9 mouse cellular contexts compared by ENCODE assay signal in the genomic region with DNA sequence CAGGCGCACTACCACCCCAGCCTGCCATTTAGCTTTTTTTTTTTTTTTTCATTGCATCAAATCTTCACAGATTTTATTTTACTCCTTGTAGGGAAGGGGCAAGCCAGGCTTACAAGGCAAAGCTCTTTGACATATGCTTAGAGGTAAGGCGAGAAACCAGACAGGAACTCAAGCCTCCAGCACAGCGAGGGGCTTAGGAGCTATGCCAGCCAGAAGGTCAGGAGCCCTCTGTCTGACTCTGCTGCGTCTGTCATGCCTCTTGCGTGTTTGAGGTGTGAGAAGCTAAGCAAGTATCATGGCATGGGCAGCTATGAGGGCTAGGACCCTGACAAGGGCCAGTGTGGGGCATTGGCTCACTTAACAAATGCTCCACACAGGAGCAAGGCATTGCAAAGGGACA.
"Had no signal": no experiment of that assay in that cellular context is flagged by ENCODE, and none has a peak within 500 bp of the region (broad histone marks: within the 10 kb centered on the region; RNA-seq: fewer than 3 reads in every experiment).

No protein-coding gene starts in this region.

- ATAC-seq: midbrain, embryonic 16.5 days had no signal

- DNase-seq: lung, embryonic 14.5 days; lung, postnatal 10 days; lung, postnatal 4 days; midbrain, embryonic 14.5 days; right cerebral cortex, postnatal 14 days; thymus, adult 2 months; thymus, postnatal 25 days; thymus, postnatal 4 days had no signal
